Mouse (Mus musculus) embryonic fibroblast, embryonic 13.5 days (primary cell): Measurements from ENCODE around the gene Hs3st5.

Experiments
- CTCF ChIP-seq: IDR thresholded peaks from 2 replicates; pipeline ENCODE4 v1.5.1; 2011; ENCODE audit warnings: mild to moderate bottlenecking, control low read depth, low read length, moderate library complexity, borderline replicate concordance; ENCODE audit not compliant: insufficient read depth
- POLR2A ChIP-seq: IDR thresholded peaks from 2 replicates; pipeline ENCODE4 v1.6.1; 2011; ENCODE audit warnings: low read depth, mild to moderate bottlenecking, control low read depth, low read length, moderate library complexity

DNA sequence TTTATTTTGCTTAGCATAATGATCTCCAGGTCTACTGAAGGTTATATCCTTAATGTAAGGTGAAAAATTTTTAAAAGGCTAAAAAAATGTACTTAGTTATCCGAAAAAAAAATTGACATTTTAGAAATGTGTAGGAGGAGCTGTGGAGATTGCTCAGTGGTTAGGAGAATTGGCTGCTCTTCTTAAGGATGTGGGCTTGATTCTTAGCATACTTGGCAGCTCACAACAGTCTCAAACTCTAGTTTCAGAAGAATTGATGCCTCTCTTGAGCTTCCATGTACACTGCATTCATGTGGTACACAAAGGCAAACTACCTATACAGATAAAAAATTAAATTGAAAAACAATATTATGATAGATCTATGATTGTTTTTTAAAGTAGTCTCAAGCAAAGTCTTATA is 125.1 kb downstream of the Hs3st5 start:
- TF ChIP-seq CTCF, result no peak
- TF ChIP-seq POLR2A, result no peak
